Mouse (Mus musculus) thymus, postnatal 14 days (tissue): ENCODE data around the gene Mn1.

Experiments used
- DNase-seq: peaks from one replicate; pipeline ENCODE4 v3.0.0; 2021

Gene Mn1

GRCm38 (mm10) chr5:111409412-111410044 is 7.6 kb upstream of the Mn1 start:
- DNase-seq = peak; percentile 39

DNA sequence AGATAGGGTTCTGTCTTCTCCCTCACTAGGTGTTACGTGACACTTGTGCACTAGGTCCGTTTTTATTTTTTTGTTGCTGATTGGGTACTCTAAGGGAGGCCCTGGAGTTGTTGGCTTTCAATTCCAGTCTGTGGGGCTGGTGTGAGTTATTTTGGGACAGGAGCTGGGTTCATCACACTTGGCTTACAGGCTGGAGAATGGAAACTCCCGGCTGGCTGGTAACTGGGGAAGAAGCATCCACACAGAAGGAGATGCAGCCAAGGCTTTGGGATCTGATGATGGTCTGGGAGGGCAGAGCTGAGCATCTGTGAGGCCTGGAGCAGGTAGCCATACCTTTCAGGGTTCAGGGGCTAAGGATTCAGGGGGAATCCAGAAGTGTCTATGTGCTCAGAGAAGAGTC is 6.5 kb upstream of the Mn1 start:
- no peak for DNase-seq

GRCm38 (mm10) chr5:111414192-111414591 is 3.0 kb upstream of the Mn1 start:
- DNase-seq = peak; percentile 90

GRCm38 (mm10) chr5:111414770-111415249 is 2.4 kb upstream of the Mn1 start:
- DNase-seq = no peak

- DNase-seq = no peak
These were observed 1.6 kb upstream of the Mn1 start for GRCm38 (mm10) chr5:111415575-111415974.

GRCm38 (mm10) chr5:111416048-111416447 is 1.1 kb upstream of the Mn1 start:
- DNase-seq = peak; percentile 65

GRCm38 (mm10) chr5:111417378-111418131 is 393 bp downstream of the Mn1 start:
- peak; percentile 39 for DNase-seq

DNA sequence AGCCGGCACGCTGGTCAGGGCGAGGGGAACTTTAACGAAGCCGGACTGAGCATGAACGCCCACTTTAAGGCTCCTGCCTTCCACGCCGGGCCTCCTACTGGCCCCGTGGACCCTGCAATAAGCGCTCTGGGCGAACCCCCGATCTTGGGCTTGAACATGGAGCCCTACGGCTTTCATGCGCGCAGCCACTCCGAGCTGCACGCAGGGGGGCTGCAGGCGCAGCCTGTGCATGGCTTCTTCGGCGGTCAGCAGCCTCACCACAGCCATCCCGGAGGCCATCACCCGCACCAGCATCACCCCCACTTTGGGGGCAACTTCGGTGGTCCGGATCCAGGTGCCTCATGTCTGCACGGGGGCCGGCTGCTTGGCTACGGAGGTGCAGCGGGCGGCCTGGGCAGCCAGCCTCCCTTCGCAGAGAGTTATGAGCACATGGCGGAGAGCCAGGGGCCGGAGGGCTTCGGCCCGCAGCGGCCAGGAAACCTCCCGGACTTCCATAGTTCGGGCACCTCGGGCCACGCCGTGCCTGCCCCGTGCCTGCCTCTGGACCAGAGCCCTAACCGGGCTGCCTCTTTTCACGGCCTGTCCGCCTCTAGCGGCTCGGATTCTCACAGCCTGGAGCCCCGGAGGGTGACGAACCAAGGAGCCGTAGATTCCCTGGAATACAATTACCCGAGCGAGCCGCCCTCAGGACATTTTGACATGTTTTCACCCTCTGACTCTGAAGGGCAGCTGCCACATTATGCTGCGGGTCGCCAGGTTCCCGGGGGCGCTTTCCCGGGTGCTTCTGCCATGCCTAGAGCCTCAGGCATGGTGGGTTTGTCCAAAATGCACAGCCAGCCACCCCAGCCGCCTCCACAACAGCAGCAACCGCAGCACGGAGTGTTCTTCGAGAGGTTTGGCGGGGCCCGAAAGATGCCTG is 1.3 kb downstream of the Mn1 start:
- DNase-seq = no peak

- DNase-seq = no peak
These were observed 2.1 kb downstream of the Mn1 start for GRCm38 (mm10) chr5:111419121-111419881.

DNA sequence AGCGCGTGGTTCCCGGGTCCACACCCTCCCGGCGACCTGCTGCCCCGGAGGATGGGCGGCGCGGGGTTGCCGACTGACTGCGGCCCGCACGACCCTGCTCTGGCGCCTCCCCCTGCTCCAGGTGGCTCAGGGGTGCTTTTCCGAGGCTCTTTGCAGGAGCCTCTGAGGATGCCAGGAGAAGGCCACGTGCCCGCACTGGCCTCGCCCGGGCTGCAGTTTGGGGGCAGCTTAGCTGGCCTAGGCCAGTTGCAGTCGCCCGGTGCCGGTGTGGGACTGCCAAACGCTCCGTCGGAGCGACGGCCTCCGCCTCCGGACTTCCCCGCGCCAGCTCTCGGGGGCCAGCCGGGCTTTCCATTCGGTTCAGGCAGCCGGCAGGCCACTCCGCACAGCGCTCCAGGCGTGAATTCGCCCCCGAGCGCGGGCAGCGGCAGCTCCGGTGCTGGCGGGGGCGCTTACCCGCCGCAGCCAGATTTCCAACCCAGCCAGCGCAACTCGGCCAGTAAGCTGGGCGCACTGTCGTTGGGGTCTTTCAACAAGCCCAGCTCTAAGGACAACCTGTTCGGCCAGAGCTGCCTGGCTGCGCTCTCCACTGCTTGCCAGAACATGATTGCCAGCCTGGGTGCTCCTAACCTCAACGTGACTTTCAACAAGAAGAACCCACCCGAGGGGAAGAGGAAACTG is 3.0 kb downstream of the Mn1 start:
- no peak for DNase-seq

DNA sequence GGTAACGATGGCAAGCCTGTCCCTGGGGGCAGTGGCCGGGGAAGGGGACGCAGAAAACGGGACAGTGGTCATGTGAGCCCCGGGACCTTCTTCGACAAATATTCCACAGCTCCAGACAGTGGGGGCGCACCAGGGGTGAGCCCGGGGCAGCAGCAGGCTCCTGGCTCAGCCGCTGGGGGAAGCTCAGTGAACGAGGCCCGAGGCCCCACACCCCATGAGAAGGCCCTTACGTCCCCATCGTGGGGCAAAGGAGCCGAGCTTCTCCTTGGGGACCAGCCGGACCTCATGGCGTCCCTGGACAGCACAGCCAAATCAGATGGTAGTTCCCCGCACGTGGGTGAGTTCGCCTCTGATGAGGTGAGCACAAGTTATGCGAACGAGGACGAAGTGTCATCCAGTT is 3.7 kb downstream of the Mn1 start:
- DNase-seq = no peak

DNA sequence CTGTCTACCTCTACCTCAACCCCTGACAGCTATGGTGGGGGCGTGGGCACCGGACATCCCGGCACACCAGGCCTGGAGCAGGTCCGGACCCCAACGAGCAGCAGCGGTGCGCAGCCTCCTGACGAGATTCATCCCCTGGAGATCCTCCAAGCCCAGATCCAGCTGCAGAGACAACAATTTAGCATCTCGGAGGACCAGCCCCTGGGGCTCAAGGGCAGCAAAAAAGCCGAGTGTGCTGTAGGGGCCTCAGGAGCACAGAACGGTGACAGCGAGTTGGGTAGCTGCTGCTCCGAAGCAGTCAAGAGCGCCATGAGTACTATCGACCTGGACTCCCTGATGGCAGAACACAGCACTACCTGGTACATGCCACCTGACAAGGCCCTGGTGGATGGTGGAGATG is 4.3 kb downstream of the Mn1 start:
- DNase-seq = no peak

DNA sequence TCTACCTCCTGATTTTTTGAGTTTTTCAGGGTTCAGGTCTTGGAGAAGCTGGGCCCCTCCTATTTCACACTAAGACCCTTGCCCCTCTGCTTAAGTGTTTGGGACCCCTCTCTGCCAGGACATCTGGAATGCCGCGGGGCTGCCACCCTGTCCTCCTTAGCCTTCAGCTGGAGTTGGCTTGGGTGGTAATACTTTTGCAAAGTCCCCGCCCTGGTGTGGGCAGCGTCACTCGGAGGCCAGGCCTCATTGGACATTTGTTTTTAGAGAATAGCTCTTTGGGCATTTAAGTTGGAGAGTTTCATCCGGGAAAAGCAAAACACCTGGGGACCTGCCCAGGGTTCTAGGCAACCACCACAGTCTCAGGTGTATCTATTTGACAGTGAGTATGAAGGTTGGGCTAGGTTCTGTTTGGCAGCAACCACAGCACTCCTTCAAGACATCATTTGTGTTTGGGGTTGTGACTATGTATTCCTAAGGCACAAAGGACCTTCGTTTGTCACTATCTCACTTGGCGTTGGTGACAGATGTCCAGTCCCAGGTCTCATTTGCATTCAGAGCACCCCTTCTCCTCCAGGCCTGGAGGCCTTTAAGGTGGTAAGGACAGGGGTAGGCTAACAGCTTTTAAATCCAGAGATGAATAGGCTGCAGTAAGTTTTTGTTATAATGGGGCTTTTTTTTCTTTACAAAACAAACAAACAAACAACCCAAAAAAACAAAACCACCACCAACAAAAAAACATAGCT is 5.1 kb downstream of the Mn1 start:
- no peak for DNase-seq

DNA sequence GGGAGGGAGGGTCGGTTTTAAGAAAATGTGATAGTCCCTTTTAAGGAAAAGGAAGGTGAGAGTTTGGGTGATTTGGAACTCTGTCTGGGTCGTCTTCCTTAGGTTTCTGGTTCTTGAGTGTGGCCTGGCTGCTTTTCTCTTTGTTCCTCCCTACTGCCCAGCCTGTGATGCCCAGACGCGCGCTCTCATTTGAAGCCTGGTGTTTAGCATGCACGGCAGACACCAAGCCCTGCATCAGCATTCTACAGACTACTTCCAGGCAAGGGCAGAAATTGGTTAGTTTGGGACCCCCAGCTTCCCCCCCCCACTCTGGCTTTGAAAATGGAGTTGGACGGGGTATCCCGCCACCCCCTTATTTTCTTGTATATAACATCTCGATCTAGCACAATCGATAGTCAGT is 5.8 kb downstream of the Mn1 start:
- DNase-seq = no peak

DNA sequence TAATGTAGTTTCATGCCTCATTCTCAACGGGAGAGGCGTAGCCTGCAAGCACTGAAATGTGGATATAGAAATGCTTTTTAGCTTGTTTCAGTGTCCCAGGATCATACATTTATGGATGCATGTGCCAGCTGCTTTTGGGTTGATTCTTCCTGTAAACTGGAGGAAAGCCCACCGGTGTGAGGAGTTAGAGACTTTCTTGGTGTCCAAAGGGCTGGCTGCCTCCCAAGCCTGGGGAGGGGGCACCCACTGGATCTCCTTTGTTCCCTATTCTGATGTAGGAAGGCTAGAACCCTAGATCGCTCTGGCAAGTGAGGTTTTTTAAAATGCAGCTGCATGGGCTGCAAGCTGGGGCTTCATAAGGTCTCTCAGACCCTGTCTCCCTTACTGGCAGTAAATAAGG is 6.5 kb downstream of the Mn1 start:
- no peak for DNase-seq

DNA sequence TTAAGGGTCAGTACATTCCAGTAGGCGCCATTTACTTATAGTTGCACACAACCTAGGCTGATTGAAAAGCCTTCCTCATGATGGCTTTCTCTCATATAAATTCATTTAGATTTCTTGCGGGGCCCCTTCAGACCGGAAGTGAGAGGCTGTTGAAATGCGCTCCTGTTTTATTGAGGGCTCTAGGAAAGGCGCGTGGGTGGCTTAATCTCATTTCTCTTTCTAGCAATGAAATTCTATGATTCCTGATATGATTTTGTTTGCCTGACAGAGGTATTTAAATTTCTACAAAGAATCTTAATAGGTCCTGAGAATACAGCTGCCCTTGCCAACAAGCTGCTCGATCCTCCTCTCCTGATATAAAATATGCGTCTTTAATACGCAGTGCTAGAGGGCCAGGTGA is 8.7 kb downstream of the Mn1 start:
- no peak for DNase-seq

- DNase-seq = no peak
These were observed 9.1 kb downstream of the Mn1 start for GRCm38 (mm10) chr5:111426249-111426648.

DNA sequence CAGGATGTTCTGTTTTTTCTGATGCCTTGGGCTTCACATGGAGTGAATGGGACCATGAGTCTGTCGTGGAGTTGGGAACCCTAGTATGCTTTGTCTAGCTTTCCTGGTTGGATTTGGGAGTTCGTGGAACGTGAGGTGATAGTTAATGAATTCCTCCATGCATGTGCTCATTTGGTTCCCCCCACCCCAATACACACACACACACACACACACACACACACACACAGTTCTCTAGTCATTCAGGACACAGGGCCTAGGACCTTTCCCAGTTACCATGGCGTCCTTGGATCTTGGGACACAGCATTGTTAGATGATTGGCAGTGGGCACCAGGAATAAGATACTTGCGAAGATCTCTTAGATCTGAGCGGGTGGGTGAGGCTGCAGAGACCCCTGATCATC is 11.7 kb downstream of the Mn1 start:
- DNase-seq = no peak

GRCm38 (mm10) chr5:111429726-111430125 is 12.6 kb downstream of the Mn1 start:
- DNase-seq = no peak

DNA sequence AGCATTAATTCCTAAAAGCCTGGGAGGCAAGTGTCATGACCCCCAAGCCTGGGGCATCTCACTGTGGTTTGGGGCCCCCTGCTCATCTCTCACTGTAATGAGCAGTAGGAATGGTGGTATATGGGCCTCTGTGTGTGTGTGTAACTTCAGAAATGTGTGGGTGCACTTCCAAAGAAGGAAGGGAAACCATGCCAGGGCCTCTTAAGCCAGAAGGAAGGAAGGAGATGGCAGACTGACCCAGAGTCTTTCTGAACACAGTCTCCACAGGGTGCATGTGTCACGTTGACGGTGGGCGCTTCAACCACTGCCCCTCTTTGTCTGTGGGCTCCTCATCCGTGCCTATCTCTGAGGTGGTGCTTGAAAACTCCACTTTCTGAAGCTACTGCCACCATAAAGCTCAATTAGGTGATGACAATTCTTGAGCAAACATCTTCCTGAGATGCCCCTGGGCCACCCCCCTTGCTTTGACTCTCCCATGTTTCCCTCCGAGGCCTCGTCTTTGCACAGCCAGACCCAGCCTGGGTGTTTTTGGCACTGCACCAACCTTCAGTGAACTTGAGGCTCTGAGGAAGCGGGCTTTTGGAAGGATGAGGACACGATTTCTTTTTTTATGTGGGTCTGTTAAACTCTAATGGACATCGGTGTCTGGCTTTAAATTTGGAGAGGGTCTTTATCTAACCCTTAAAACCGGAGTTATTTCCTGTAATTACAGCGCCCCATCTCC is 14.0 kb downstream of the Mn1 start:
- DNase-seq = no peak

- DNase-seq = no peak
These were observed 15.7 kb downstream of the Mn1 start for GRCm38 (mm10) chr5:111432842-111433241.
